Mouse (Mus musculus) ES-Bruce4 (cell line): Measurements from ENCODE around the gene Cntn3.

Experiments used
- CTCF ChIP-seq: IDR thresholded peaks from one replicate; pipeline ENCODE4 v1.8.1; 2011; ENCODE audit warnings: low read depth, low read length
- POLR2A ChIP-seq: IDR thresholded peaks from one replicate; pipeline ENCODE4 v1.8.1; 2011; ENCODE audit warnings: low read length; ENCODE audit not compliant: insufficient read depth

DNA sequence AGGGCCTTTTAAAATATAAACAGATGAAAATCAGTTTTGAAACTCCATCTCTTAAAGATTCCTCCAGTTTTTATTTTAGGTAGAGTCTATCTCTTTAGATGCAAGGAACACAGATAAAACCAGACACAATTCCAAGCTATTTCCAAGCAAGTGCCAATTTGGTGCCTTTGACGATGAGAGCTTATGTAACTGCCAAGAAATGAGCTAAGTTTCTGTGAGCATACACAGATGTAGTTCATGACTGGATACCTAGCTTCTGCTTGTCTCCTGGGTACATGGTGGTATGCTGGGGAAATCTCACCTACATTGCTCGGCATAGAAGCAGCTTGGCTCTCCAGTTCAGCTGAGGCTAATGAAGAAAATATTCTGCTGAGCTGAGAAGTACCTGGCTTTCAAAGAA is 246.2 kb downstream of the Cntn3 start:
- TF ChIP-seq POLR2A, result no peak
- no peak for TF ChIP-seq CTCF
